Mouse (Mus musculus) cerebellum, adult 2 months (tissue): Measurements from ENCODE around the gene Gtf2f2.

Experiments
- CTCF ChIP-seq: fragments of 200-500 bp; IDR thresholded peaks from 2 replicates; pipeline ENCODE4 v1.5.1; 2011; ENCODE audit warnings: low read depth, mild to moderate bottlenecking, control low read depth, low read length, moderate library complexity, borderline replicate concordance; ENCODE audit not compliant: insufficient read depth
- POLR2A ChIP-seq: fragments of 200-500 bp; IDR thresholded peaks from 2 replicates; pipeline ENCODE4 v1.6.1; 2011; ENCODE audit warnings: low read length, control low read depth, borderline replicate concordance; ENCODE audit not compliant: insufficient read depth

DNA sequence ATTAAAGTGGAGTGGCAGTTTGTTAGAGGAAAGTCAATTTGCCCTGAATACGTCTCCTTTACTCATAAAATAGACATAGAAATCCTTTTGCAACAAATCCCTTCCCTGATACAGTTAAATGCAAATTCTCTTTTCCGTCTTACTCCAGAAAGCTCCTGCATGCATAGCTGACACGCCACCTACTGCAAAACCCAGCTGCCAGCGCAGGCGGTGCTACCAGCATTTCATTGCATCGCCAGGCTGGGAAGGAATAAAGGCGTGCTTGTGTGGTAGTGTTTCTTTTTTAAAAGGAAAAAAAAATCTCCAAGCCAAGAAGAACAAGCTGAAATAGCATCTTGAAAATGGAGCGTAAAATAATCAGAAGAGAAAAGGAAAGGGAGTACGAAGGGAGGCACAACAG is 48.4 kb downstream of the Gtf2f2 start:
- TF ChIP-seq POLR2A: no peak
- no peak for TF ChIP-seq CTCF
